Mouse (Mus musculus) spleen, adult 2 months (tissue): ENCODE data around the gene Ube2g1. TPM values are rescaled to one million over a fixed set of nuclear protein-coding genes. Genes with fewer than 3 reads are reported as not detected.

Experiments
- DNase-seq, 2 experiments: peaks; one replicate each; pipeline versions ENCODE4 v3.0.0 to v3.0.0-alpha.2; 2012 to 2021; ENCODE audit warnings: low spot score in 2 of 2, low read depth in 1 of 2
- H3K27ac ChIP-seq: fragments of 200-500 bp; 2 replicates; pipeline ENCODE4 v1.5.1; 2012; ENCODE audit warnings: low read length, inconsistent platforms; ENCODE audit not compliant: insufficient read depth
- H3K27me3 ChIP-seq: fragments of 200-500 bp; 2 replicates; pipeline ENCODE4 v1.6.1; 2012; ENCODE audit warnings: mild to moderate bottlenecking, moderate library complexity, low read length, inconsistent platforms; ENCODE audit not compliant: control insufficient read depth, insufficient read depth
- H3K36me3 ChIP-seq: fragments of 200-500 bp; 2 replicates; pipeline ENCODE4 v1.6.1; 2012; ENCODE audit warnings: mild to moderate bottlenecking, low read length, inconsistent platforms; ENCODE audit not compliant: control insufficient read depth, insufficient read depth
- H3K4me1 ChIP-seq: fragments of 200-500 bp; 2 replicates; pipeline ENCODE4 v1.6.1; 2011; ENCODE audit warnings: inconsistent platforms; ENCODE audit not compliant: control insufficient read depth, insufficient read depth, insufficient read length
- H3K4me3 ChIP-seq: fragments of 200-500 bp; 2 replicates; pipeline ENCODE4 v1.5.1; 2011; ENCODE audit warnings: mild to moderate bottlenecking, inconsistent platforms; ENCODE audit not compliant: insufficient read depth, insufficient read length; ENCODE audit errors: extremely low read depth
- CTCF ChIP-seq: fragments of 200-500 bp; IDR thresholded peaks from 2 replicates; pipeline ENCODE4 v1.5.1; 2011; ENCODE audit warnings: mild to moderate bottlenecking, inconsistent platforms; ENCODE audit not compliant: insufficient read depth, insufficient read length, insufficient replicate concordance; ENCODE audit errors: extremely low read depth
- POLR2A ChIP-seq: fragments of 200-500 bp; IDR thresholded peaks from 2 replicates; pipeline ENCODE4 v1.6.1; 2011; ENCODE audit warnings: low read depth, low read length, inconsistent platforms
- WGBS: fragments of 180-500 bp; shearing (Covaris S2); methylation state at CpG from one replicate; pipeline ENCODE4 v1.1.7; 2018; 5-methylcytosine and 5-hydroxymethylcytosine counted together
- polyA plus RNA-seq: library from polyadenylated mRNA; depleted of rRNA; stranded (reverse); fragments of >200 nt; gene quantifications from 2 replicates; pipeline ENCODE4 v1.2.3, GENCODE M21; 2012

Gene Ube2g1
- polyA plus RNA-seq, 1 experiment = 5.3 TPM

DNA sequence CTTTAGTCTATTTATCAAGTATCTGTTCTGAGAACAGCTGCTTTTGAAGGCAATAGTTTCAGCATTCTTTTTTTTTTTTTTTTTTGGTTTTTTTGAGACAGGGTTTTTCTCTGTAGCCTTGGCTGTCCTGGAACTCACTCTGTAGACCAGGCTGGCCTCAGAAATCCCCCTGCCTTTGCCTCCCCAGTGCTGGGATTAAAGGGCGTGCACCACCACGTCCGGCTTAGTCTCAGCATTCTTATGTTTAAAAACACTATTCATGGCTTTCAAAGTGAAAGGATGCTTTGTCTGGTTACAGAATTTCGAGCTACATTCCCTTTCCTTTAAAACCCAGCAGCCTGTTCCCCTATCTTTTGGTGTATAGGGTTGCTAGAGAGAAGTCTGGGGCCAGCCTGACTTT lies 35.6 kb downstream of the Ube2g1 start:
- H3K27me3 ChIP-seq = no peaks in the 10 kb centered on the region
- no peak for DNase-seq
- TF ChIP-seq CTCF = no peak
- no peak for TF ChIP-seq POLR2A

DNA sequence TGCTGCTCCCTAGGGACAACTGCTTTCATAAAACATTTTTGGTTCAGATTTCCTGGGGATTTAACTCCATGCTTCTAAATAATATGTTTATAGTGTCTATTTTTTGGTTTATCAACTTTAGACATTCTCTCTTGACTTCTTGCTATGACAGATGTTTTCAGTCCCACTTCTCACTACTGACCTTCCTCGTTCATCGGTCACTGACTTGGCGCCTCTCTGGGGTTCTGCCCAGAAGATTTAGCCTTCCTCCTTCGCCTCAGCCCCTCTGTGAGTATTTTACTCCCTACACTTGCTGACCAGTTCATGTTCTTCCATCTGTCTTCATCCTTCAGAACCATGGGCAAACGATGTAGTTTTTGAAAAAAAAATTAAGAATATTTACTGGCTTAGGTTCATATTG lies 38.3 kb downstream of the Ube2g1 start:
- Histone ChIP-seq H3K4me3 (no peak overlapping the region), H3K27me3 (no peaks in the 10 kb centered on the region), H3K36me3 (no peaks in the 10 kb centered on the region), H3K4me1 (no peaks in the 10 kb centered on the region), H3K27ac (no peak overlapping the region)
- TF ChIP-seq CTCF (no peak), POLR2A (no peak)
- DNase-seq = no peak
- WGBS = 83% methylated on average over 5 of the region's 5 CpGs

More for the DNA sequence above, 35.6 kb downstream of the Ube2g1 start:
- H3K4me1 ChIP-seq = no peaks in the 10 kb centered on the region; the same call in 1 of the 2 replicates
- no peak overlapping the region for H3K27ac ChIP-seq
- WGBS = 84% methylated on average over 4 of the region's 4 CpGs
- no peak overlapping the region for H3K4me3 ChIP-seq
- H3K36me3 ChIP-seq = no peaks in the 10 kb centered on the region

DNA sequence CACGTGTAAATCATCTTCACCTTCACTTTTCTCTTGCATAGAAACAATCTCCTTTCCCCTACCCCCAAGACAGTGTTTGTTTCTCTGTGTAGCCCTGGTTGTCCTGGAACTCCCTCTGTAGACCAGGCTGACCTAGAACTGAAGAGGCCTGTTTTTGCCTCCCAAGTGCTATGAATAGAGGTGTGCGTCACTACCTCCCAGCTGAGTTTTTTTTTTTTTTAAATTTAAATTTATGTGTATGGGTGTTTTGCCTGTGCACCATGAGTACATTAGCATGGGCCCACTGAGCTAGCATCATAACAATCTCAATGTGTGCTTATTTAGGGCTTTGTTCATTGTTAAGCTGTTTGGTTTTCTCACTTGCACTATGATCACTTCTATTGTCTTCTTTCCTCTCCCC lies 43.3 kb downstream of the Ube2g1 start:
- Histone ChIP-seq H3K27me3 (no peaks in the 10 kb centered on the region), H3K4me3 (no peak overlapping the region), H3K36me3 (no peaks in the 10 kb centered on the region), H3K27ac (no peak overlapping the region), H3K4me1 (no peaks in the 10 kb centered on the region)
- WGBS = 90% methylated on average over 2 of the region's 2 CpGs
- TF ChIP-seq POLR2A (no peak), CTCF (no peak)
- no peak for DNase-seq

DNA sequence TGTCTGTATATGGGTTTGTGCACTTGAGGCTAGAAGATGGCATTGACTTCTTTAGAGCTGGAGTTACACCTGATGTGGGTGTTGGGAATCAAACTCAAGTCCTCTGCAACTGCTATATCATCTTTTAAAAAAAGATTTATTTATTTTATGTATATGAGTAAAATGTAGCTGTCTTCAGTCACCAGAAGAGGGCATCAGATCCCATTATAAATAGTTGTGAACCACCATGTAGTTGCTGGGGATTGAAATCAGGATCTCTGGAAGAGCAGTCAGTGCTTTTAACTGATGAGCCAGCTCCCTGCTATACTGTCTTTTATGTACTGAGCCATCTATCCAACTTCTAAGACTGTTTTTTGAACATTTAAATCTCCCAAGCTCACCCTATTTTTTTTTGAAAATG lies 52.8 kb downstream of the Ube2g1 start:
- no peaks in the 10 kb centered on the region for H3K27me3 ChIP-seq
- DNase-seq = no peak
- TF ChIP-seq CTCF = no peak
- TF ChIP-seq POLR2A = no peak
- H3K27ac ChIP-seq = no peak overlapping the region
- no peaks in the 10 kb centered on the region for H3K4me1 ChIP-seq
- no peaks in the 10 kb centered on the region for H3K36me3 ChIP-seq
- H3K4me3 ChIP-seq = no peak overlapping the region

DNA sequence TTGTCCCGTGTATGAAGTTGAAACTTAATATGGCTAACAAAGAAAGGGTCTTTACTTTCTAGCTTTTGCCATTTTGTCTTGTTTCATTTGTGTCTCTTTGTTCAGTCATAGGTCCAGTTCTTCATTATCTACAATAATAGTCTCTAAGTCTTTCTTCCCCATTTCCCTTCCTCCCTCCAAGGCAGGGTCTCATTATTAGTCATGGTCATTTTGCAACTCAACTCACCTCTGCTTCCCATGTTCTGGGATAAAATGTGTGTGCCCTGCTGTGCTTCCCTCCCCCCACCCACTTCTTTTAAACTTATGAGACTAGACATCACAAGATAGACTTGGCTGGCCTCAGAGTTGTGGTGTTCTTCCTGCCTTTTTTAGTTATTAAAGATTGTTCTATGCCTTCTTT lies 53.3 kb downstream of the Ube2g1 start:
- Histone ChIP-seq H3K27me3 (no peaks in the 10 kb centered on the region), H3K4me1 (no peaks in the 10 kb centered on the region), H3K27ac (no peak overlapping the region), H3K36me3 (no peaks in the 10 kb centered on the region), H3K4me3 (no peak overlapping the region)
- 91% methylated on average over 1 of the region's 1 CpGs for WGBS
- no peak for DNase-seq
- TF ChIP-seq CTCF (no peak), POLR2A (no peak)

DNA sequence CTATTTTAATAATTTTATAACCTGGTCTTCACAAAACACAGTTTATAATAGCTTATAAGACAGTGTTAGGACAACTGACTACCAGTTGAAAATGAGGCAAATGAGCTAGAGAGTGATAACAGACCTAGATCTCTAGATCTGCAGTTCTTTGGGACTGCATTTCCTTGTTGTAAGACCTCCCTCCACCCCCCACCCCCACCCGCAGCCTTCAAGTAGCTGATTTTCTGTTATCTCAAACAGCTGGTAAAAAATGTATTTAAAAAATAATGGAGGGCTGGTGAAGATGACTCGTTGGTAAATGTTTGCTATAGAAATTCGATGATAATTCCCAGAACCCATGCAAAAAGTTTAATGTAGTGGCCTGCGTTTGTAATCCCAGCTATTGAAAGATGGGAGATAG lies 57.6 kb downstream of the Ube2g1 start:
- Histone ChIP-seq H3K4me1 (no peaks in the 10 kb centered on the region), H3K36me3 (no peaks in the 10 kb centered on the region), H3K4me3 (no peak overlapping the region), H3K27me3 (no peaks in the 10 kb centered on the region), H3K27ac (no peak overlapping the region)
- TF ChIP-seq CTCF = no peak
- TF ChIP-seq POLR2A = no peak
- no peak for DNase-seq
- WGBS = 85% methylated on average over 4 of the region's 4 CpGs

DNA sequence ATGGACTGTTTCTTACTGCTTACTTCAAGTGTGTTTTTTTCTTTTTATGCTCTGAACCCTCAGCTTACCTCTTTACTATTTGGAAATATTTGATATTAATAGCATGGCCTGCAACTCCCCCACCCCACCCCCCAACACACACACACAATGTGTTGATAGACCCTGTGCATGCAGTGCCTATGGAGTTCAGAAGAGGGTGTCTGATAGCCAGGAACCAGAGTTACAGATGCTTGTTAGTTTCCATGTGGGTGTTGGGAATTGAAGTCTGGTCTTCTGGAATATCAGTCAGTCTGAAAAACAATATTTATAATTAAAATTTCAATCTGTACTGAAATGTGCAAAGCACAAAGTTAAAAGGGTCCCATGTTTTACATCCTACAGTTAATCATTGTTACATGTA lies 63.6 kb downstream of the Ube2g1 start:
- Histone ChIP-seq H3K27ac (no peak overlapping the region), H3K4me3 (no peak overlapping the region), H3K4me1 (peaks cover 7% of the 10 kb centered on the region; the same call in 1 of the 2 replicates), H3K27me3 (no peaks in the 10 kb centered on the region), H3K36me3 (no peaks in the 10 kb centered on the region)
- TF ChIP-seq CTCF (no peak), POLR2A (no peak)
- DNase-seq = no peak
